Mouse (Mus musculus) lung, postnatal 4 days (tissue): ENCODE measurements around the gene Prpf18.

Source experiments
- DNase-seq, 2 experiments: peaks; one replicate each; pipeline ENCODE4 v3.0.0; 2021

Gene Prpf18

GRCm38 (mm10) chr2:4574251-4574650 is 77.7 kb downstream of the Prpf18 start:
- no peak for DNase-seq

GRCm38 (mm10) chr2:4573386-4573785 is 78.5 kb downstream of the Prpf18 start:
- DNase-seq = no peak

GRCm38 (mm10) chr2:4572498-4573263 is 79.2 kb downstream of the Prpf18 start:
- no peak for DNase-seq
